Mouse (Mus musculus) lung, postnatal 0 days (tissue): ENCODE measurements around the gene Cmah. TPM values are rescaled to one million over a fixed set of nuclear protein-coding genes. Genes with fewer than 3 reads are reported as not detected.

Experiments used
- ATAC-seq: fragments of 200-750 bp; cut with Nextera tagmentation; 2 replicates; pipeline ENCODE4 v1.8.0; 2017; ENCODE audit warnings: moderate library complexity
- DNase-seq: peaks from one replicate; pipeline ENCODE4 v3.0.0-alpha.2; 2016; ENCODE audit warnings: low spot score
- H3K27ac ChIP-seq: fragments of 300-500 bp; sonication (generic); 2 replicates; pipeline ENCODE4 v1.5.1; 2014; ENCODE audit warnings: antibody characterized with exemption, mild to moderate bottlenecking, low read length, mixed read lengths
- H3K27me3 ChIP-seq: fragments of 300-500 bp; sonication (generic); replicated peaks from 2 replicates; pipeline ENCODE4 v1.6.1; 2014; ENCODE audit warnings: low read length, mixed read lengths; ENCODE audit not compliant: insufficient read depth
- H3K36me3 ChIP-seq: fragments of 300-500 bp; sonication (generic); 2 replicates; pipeline ENCODE4 v1.6.1; 2014; ENCODE audit warnings: low read length, mixed read lengths; ENCODE audit not compliant: insufficient read depth
- H3K4me1 ChIP-seq: fragments of 300-500 bp; sonication (generic); 2 replicates; pipeline ENCODE4 v1.6.1; 2014; ENCODE audit warnings: antibody characterized with exemption, low read depth, low read length, mixed read lengths; ENCODE audit not compliant: insufficient read depth
- H3K4me2 ChIP-seq: fragments of 300-500 bp; sonication (generic); replicated peaks from 2 replicates; pipeline ENCODE4 v1.6.1; 2014; ENCODE audit warnings: low read depth, mild to moderate bottlenecking, low read length, moderate library complexity, mixed read lengths
- H3K4me3 ChIP-seq: fragments of 300-500 bp; sonication (generic); 2 replicates; pipeline ENCODE4 v1.5.1; 2014; ENCODE audit warnings: low read depth, low read length
- H3K9ac ChIP-seq: fragments of 300-500 bp; sonication (generic); replicated peaks from 2 replicates; pipeline ENCODE4 v1.6.1; 2014; ENCODE audit warnings: low read depth, mild to moderate bottlenecking
- H3K9me3 ChIP-seq: fragments of 300-500 bp; sonication (generic); 2 replicates; pipeline ENCODE4 v1.6.1; 2016; ENCODE audit warnings: low read length, mixed read lengths
- CTCF ChIP-seq: IDR thresholded peaks from 2 replicates; pipeline ENCODE4 v1.5.1; 2016; ENCODE audit warnings: antibody characterized with exemption, mild to moderate bottlenecking
- EP300 ChIP-seq: IDR thresholded peaks from 2 replicates; pipeline ENCODE4 v1.6.1; 2016; ENCODE audit warnings: antibody characterized with exemption, mild to moderate bottlenecking, control low read depth
- WGBS: fragments of 180-500 bp; shearing (Covaris S2); extraction: QIAGEN DNeasy Blood & Tissue Kit; methylation state at CpG from one replicate; pipeline ENCODE4 v1.1.7; 2014; 5-methylcytosine and 5-hydroxymethylcytosine counted together
- polyA plus RNA-seq: library from polyadenylated mRNA; unstranded; fragments of >200 nt; fragmentation: Nextera tagmentation; extraction: Ambion mirVana; gene quantifications from 2 replicates; pipeline ENCODE4 v1.2.1, GENCODE M21; 2015

Cmah gene
- polyA plus RNA-seq, 1 experiment from 2014 or later, result 0.74 TPM

DNA sequence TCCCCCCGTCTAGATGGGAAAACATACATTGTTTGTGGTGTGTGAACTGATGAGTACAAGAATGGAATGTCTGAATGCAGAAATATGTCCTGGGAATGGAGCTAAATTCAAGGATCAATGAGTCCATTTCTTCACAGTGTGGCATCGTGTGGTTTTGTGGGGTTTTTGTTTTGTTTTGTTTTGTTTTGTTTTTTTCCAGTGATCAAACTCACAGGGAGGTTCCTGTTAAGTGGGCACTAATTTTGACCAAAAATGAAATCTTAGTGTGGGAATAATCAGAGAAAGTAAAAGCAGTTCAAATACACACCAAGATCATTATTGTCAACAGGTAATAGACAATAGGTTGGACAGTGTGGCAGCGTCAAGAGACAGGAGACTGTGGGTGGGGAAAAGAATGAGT is 174.7 kb downstream of the Cmah start:
- H3K4me2 ChIP-seq, result no peak overlapping the region

DNA sequence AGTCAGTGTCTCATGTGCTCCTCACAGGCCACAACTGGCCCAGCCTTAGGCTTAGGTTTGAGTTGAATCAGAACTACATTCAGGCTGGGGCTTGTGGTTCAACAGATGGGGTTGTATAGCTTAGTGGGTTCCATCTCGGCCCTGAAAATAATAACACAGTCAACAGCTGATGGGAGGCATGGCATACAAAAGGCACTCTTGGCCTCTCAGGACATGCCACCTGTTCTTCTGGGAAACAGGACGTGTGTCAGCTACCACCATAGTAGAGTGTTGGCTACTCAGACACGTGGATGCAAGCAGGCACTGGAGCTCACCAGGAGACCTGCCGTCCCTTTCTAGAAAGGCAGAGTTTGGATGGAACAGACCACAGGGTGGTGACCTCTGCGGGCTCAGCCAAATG is 178.6 kb downstream of the Cmah start:
- Histone ChIP-seq H3K9me3 (no peaks in the 10 kb centered on the region), H3K36me3 (no peaks in the 10 kb centered on the region), H3K9ac (no peak overlapping the region), H3K4me1 (no peaks in the 10 kb centered on the region), H3K4me2 (no peak overlapping the region), H3K27me3 (no peaks in the 10 kb centered on the region), H3K27ac (no peak overlapping the region), H3K4me3 (no peak overlapping the region)
- ATAC-seq, result no peak
- DNase-seq, result no peak
- WGBS, result 81% methylated on average over 5 of the region's 5 CpGs
- TF ChIP-seq CTCF (no peak), EP300 (no peak)

More for the DNA sequence above, 174.7 kb downstream of the Cmah start:
- H3K4me3 ChIP-seq, result no peak overlapping the region
- DNase-seq, result no peak
- TF ChIP-seq EP300, result no peak
- no peak for TF ChIP-seq CTCF
- no peak for ATAC-seq
- no peaks in the 10 kb centered on the region for H3K4me1 ChIP-seq
- WGBS, result 83% methylated on average over 3 of the region's 3 CpGs
- no peaks in the 10 kb centered on the region for H3K27me3 ChIP-seq
- no peaks in the 10 kb centered on the region for H3K9me3 ChIP-seq
- no peaks in the 10 kb centered on the region for H3K36me3 ChIP-seq
- H3K9ac ChIP-seq, result no peak overlapping the region
- no peak overlapping the region for H3K27ac ChIP-seq

DNA sequence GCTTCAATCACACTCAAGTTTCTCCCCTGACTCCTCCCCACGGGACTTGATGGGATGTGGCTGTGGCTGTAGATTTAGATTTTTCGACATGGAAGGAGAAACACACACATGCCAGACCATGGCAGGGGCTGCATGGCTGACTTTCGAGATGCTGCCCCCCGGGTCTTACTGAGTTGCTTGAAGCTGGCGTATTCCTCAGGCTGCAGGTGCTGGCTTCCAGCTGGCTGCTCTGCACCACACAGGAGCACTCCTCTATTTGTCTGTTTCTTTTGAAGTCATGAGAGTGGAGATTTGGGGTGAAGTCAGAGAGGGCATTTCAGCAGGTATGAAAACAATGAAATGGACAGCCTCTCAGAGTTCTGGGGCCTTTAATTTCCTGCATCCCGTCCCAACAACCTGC is 180.0 kb downstream of the Cmah start:
- no peaks in the 10 kb centered on the region for H3K27me3 ChIP-seq
- H3K9me3 ChIP-seq, result no peaks in the 10 kb centered on the region
- no peaks in the 10 kb centered on the region for H3K36me3 ChIP-seq
- H3K4me3 ChIP-seq, result no peak overlapping the region
- H3K4me2 ChIP-seq, result no peak overlapping the region
- no peak for DNase-seq
- WGBS, result 69% methylated on average over 6 of the region's 6 CpGs
- TF ChIP-seq CTCF (no peak), EP300 (no peak)
- no peak for ATAC-seq
- H3K27ac ChIP-seq, result no peak overlapping the region
- no peak overlapping the region for H3K9ac ChIP-seq
- no peaks in the 10 kb centered on the region for H3K4me1 ChIP-seq

DNA sequence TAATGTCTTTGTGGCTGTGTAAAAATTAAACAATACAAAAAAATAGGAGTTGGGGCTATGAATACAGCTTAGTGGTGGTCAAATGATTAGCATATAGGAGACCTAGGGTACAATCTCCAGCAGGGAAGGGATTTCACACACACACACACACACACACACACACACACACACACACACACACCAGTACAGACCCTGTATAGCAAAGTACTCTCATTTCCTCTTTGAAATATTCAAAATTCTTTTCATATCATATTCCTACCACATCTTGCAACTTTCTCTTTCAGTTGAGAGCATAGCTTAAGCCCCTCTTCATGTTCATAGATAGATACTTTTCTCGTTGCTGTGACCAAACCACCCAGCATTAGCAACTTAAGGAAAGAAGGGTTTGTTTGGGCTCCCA is 181.7 kb downstream of the Cmah start:
- DNase-seq, result no peak
- no peak overlapping the region for H3K4me3 ChIP-seq
- H3K9ac ChIP-seq, result no peak overlapping the region
- ATAC-seq, result no peak
- TF ChIP-seq CTCF (no peak), EP300 (no peak)
- H3K4me1 ChIP-seq, result no peaks in the 10 kb centered on the region
- no peak overlapping the region for H3K4me2 ChIP-seq
- H3K27me3 ChIP-seq, result no peaks in the 10 kb centered on the region
- no peaks in the 10 kb centered on the region for H3K36me3 ChIP-seq
- WGBS, result 35% methylated on average over 1 of the region's 1 CpGs
- H3K9me3 ChIP-seq, result no peaks in the 10 kb centered on the region
- H3K27ac ChIP-seq, result no peak overlapping the region

DNA sequence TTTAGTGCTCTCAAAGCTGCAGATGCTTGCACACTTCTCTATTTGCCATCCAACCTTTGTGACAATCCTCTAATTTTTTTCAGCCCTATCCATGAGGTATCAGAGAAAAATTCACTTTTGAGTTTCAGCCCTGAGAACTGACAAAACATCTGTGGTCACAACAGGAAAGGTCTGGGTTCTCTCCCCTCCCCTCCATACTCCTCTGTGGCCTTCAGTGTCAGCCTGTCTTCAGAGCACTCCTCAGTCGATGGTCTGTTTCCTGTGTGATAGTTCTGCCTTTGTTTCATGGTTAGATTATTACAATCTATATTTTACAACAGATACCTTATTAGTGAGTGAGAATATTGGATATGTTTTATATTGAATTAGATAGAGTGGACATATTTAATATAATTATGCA is 184.2 kb downstream of the Cmah start:
- H3K36me3 ChIP-seq, result no peaks in the 10 kb centered on the region
- no peak for ATAC-seq
- 63% methylated on average over 1 of the region's 1 CpGs for WGBS
- no peaks in the 10 kb centered on the region for H3K4me1 ChIP-seq
- no peak overlapping the region for H3K4me3 ChIP-seq
- no peak overlapping the region for H3K27ac ChIP-seq
- H3K4me2 ChIP-seq, result no peak overlapping the region
- no peaks in the 10 kb centered on the region for H3K27me3 ChIP-seq
- no peak for DNase-seq
- TF ChIP-seq CTCF (no peak), EP300 (no peak)
- H3K9ac ChIP-seq, result no peak overlapping the region
- H3K9me3 ChIP-seq, result no peaks in the 10 kb centered on the region

DNA sequence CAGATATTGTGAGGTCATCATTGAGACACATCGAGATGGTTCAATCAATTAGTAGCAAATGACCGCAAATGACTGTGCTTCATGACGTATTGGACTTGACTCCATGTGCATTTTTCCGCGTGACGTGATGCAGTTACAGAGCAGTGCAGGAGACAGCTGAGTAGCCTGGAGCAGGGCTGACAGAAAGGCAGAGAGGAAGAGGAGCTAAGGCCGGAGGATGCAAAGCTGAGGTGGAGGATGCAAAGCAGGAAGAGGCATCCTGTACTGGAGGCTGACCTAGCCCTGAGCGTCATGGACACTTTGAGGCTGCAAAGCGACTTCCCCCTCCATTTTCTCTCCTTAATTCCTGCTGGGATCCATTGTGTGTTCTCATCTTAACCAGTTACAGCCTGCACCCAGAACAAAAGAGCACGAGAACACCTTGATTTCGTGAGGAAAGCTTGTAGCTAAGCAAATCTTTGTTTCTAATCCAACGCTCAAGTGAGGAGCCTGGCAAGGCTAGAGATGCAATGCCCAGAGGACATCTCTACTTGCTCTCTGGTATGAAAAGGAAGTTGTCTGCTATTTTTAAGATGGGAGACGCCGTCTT is 184.8 kb downstream of the Cmah start:
- DNase-seq (no peak), ATAC-seq (no peak)
- Histone ChIP-seq H3K9ac (no peak overlapping the region), H3K4me2 (no peak overlapping the region), H3K27me3 (no peaks in the 10 kb centered on the region), H3K27ac (no peak overlapping the region), H3K4me1 (no peaks in the 10 kb centered on the region), H3K4me3 (no peak overlapping the region), H3K36me3 (no peaks in the 10 kb centered on the region), H3K9me3 (no peaks in the 10 kb centered on the region)
- 81% methylated on average over 14 of the region's 14 CpGs for WGBS
- TF ChIP-seq CTCF (no peak), EP300 (no peak)

DNA sequence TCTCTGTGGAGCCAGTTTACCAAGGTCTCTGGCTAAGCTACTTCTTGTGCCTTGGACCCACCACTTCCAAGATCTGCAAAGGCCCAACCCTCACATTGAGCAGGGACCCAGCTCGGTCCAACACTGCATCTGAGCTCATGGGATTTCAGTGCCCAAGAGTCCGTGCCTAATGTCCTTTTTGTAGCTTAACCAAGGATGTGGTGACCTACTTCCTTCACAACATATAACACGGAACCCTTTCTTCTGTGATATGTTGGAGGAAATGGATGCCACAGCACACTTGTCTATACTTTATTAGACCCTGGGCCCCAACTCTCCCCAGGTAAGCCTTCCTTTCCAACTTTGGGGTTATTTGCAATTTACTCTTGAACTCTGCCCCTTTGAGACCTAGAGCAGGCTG is 186.5 kb downstream of the Cmah start:
- H3K4me2 ChIP-seq, result no peak overlapping the region
- no peaks in the 10 kb centered on the region for H3K9me3 ChIP-seq
- DNase-seq, result no peak
- H3K27me3 ChIP-seq, result no peaks in the 10 kb centered on the region
- no peak overlapping the region for H3K27ac ChIP-seq
- TF ChIP-seq CTCF (no peak), EP300 (no peak)
- no peak overlapping the region for H3K4me3 ChIP-seq
- ATAC-seq, result no peak
- WGBS, result 88% methylated on average over 3 of the region's 3 CpGs
- no peak overlapping the region for H3K9ac ChIP-seq
- H3K4me1 ChIP-seq, result no peaks in the 10 kb centered on the region
- H3K36me3 ChIP-seq, result no peaks in the 10 kb centered on the region
